Mouse (Mus musculus) heart, embryonic 16.5 days (tissue): ENCODE measurements around the gene Plk2. TPM values are rescaled to one million over a fixed set of nuclear protein-coding genes. Genes with fewer than 3 reads are reported as not detected.

Experiments used
- ATAC-seq: fragments of 200-750 bp; cut with Nextera tagmentation; replicated peaks from 2 replicates; pipeline ENCODE4 v1.8.0; 2017; ENCODE audit warnings: moderate number of reproducible peaks; ENCODE audit not compliant: insufficient read depth, low FRiP score; ENCODE audit errors: extremely low read depth
- H3K27ac ChIP-seq: fragments of 300-500 bp; sonication (generic); 2 replicates; pipeline ENCODE4 v1.5.1; 2014; ENCODE audit warnings: mild to moderate bottlenecking, low read length, control low read depth, moderate library complexity
- H3K27me3 ChIP-seq: fragments of 300-500 bp; sonication (generic); 2 replicates; pipeline ENCODE4 v1.6.1; 2014; ENCODE audit warnings: low read length, mixed read lengths; ENCODE audit not compliant: control insufficient read depth, insufficient read depth
- H3K36me3 ChIP-seq: fragments of 300-500 bp; sonication (generic); 2 replicates; pipeline ENCODE4 v1.6.1; 2014; ENCODE audit not compliant: control insufficient read depth, insufficient read depth
- H3K4me1 ChIP-seq: fragments of 300-500 bp; sonication (generic); 2 replicates; pipeline ENCODE4 v1.6.1; 2014; ENCODE audit warnings: low read length, mixed read lengths; ENCODE audit not compliant: control insufficient read depth, insufficient read depth
- H3K4me2 ChIP-seq: fragments of 300-500 bp; sonication (generic); 2 replicates; pipeline ENCODE4 v1.6.1; 2014; ENCODE audit warnings: low read depth, mild to moderate bottlenecking, control low read depth, low read length
- H3K4me3 ChIP-seq: fragments of 300-500 bp; sonication (generic); 2 replicates; pipeline ENCODE4 v1.5.1; 2014; ENCODE audit warnings: mild to moderate bottlenecking, control low read depth, low read length
- H3K9ac ChIP-seq: fragments of 300-500 bp; sonication (generic); 2 replicates; pipeline ENCODE4 v1.6.1; 2014; ENCODE audit warnings: low read length, control low read depth
- H3K9me3 ChIP-seq: fragments of 300-500 bp; sonication (generic); replicated peaks from 2 replicates; pipeline ENCODE4 v1.6.1; 2016; ENCODE audit warnings: low read length; ENCODE audit not compliant: control insufficient read depth
- WGBS: fragments of 180-500 bp; shearing (Covaris S2); extraction: QIAGEN DNeasy Blood & Tissue Kit; methylation state at CpG from one replicate; pipeline ENCODE4 v1.1.7; 2014; 5-methylcytosine and 5-hydroxymethylcytosine counted together
- polyA plus RNA-seq: library from polyadenylated mRNA; unstranded; fragments of >200 nt; fragmentation: Nextera tagmentation; extraction: Ambion mirVana; gene quantifications from 2 replicates; pipeline ENCODE4 v1.2.1, GENCODE M21; 2015

Gene Plk2
- polyA plus RNA-seq, 1 experiment from 2014 or later: 88.5 TPM

GRCm38 (mm10) chr13:110382447-110382901, 12.4 kb upstream of the Plk2 start:
- Histone ChIP-seq H3K4me1 (no peaks in the 10 kb centered on the region), H3K27ac (no peak overlapping the region), H3K36me3 (no peaks in the 10 kb centered on the region), H3K9me3 (no peaks in the 10 kb centered on the region), H3K27me3 (no peaks in the 10 kb centered on the region), H3K9ac (no peak overlapping the region), H3K4me3 (no peak overlapping the region), H3K4me2 (no peak overlapping the region)
- WGBS: 18% methylated on average over 5 of the region's 5 CpGs
- ATAC-seq: no peak

GRCm38 (mm10) chr13:110384514-110384913, 10.3 kb upstream of the Plk2 start:
- Histone ChIP-seq H3K4me1 (no peaks in the 10 kb centered on the region), H3K4me2 (no peak overlapping the region), H3K9me3 (no peaks in the 10 kb centered on the region), H3K27ac (no peak overlapping the region), H3K4me3 (no peak overlapping the region), H3K36me3 (no peaks in the 10 kb centered on the region), H3K9ac (no peak overlapping the region), H3K27me3 (no peaks in the 10 kb centered on the region)
- WGBS: 49% methylated on average over 6 of the region's 6 CpGs
- ATAC-seq: no peak

DNA sequence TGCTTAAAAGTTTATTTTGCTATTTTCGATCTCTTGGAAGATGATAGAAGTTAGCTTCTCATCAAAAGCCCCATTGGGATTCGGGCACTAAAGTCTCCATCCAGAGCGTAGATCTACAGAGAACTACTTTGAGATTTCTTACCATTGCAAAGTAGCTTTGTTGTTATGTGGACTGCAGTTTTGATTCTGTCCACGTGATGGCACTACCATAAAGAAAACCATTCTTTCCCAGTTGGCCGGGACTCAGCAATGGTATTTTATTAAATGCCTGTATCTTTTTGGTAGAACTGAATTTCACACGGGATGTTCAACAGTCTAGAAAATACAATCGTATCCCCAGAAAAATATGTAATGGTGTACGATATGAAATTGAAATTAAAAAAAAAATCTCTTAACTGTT, 2.6 kb upstream of the Plk2 start:
- no peak overlapping the region for H3K27ac ChIP-seq
- 13% methylated on average over 8 of the region's 8 CpGs for WGBS

GRCm38 (mm10) chr13:110392631-110393030, 2.2 kb upstream of the Plk2 start:
- 50% methylated on average over 3 of the region's 3 CpGs for WGBS
- H3K27ac ChIP-seq: no peak overlapping the region

More for the DNA sequence above, 2.6 kb upstream of the Plk2 start:
- no peak overlapping the region for H3K4me2 ChIP-seq
- peaks cover 4% of the 10 kb centered on the region; the same call in 1 of the 2 replicates for H3K4me1 ChIP-seq
- ATAC-seq: no peak
- H3K36me3 ChIP-seq: no peaks in the 10 kb centered on the region
- peaks cover 2% of the 10 kb centered on the region; the same call in 1 of the 2 replicates for H3K9me3 ChIP-seq
- no peaks in the 10 kb centered on the region for H3K27me3 ChIP-seq
- H3K4me3 ChIP-seq: no peak overlapping the region
- no peak overlapping the region for H3K9ac ChIP-seq

GRCm38 (mm10) chr13:110395179-110395794, 441 bp downstream of the Plk2 start:
- peak overlapping the region; percentile 89 for H3K27ac ChIP-seq
- H3K4me2 ChIP-seq: peak overlapping the region; percentile 70
- peak; percentile 16 for ATAC-seq
- peaks cover 28% of the 10 kb centered on the region for H3K36me3 ChIP-seq
- H3K4me1 ChIP-seq: peaks cover 16% of the 10 kb centered on the region
- WGBS: 1% methylated on average over 36 of the region's 41 CpGs
- H3K9me3 ChIP-seq: no peaks in the 10 kb centered on the region
- H3K4me3 ChIP-seq: peak overlapping the region; percentile 77
- H3K27me3 ChIP-seq: no peaks in the 10 kb centered on the region
- peak overlapping the region; percentile 96 for H3K9ac ChIP-seq

More at GRCm38 (mm10) chr13:110392631-110393030, 2.2 kb upstream of the Plk2 start:
- peaks cover 2% of the 10 kb centered on the region; the same call in 1 of the 2 replicates for H3K9me3 ChIP-seq
- H3K9ac ChIP-seq: no peak overlapping the region
- peaks cover 4% of the 10 kb centered on the region for H3K4me1 ChIP-seq
- no peak overlapping the region for H3K4me3 ChIP-seq
- H3K36me3 ChIP-seq: peaks cover 1% of the 10 kb centered on the region; the same call in 1 of the 2 replicates
- no peaks in the 10 kb centered on the region for H3K27me3 ChIP-seq
- no peak overlapping the region for H3K4me2 ChIP-seq
- no peak for ATAC-seq

DNA sequence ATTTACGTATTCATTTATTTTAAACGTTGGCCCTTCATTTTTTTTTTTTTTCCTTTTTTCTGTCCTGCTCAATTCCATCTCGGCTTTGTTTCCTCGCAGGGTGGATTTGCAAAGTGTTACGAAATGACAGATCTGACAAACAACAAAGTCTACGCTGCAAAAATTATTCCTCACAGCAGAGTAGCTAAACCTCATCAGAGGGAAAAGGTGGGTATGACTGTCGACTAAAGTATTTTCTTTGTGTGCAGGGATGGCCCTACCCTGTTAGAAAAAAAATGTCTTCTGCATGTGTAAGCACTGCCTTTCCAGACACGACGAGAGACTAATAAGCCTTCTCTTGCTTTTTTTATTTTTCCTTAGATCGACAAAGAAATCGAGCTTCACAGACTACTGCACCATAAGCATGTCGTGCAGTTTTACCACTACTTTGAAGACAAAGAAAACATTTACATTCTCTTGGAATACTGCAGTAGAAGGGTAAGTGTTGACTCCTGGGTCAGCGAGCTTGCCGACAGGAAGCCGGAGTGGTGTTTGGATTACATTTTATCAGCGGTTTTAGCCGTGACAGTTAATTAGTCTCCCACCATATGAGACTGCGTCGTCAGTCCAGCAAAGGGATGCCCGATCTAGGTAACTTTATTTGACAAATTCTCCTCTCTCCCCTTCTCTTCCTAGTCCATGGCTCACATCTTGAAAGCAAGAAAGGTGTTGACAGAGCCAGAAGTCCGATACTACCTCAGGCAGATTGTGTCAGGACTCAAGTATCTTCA, 1.3 kb downstream of the Plk2 start:
- no peaks in the 10 kb centered on the region for H3K27me3 ChIP-seq
- WGBS: 5% methylated on average over 21 of the region's 21 CpGs
- H3K9me3 ChIP-seq: no peaks in the 10 kb centered on the region
- peaks cover 36% of the 10 kb centered on the region for H3K36me3 ChIP-seq
- peak overlapping the region; percentile 70 for H3K4me2 ChIP-seq
- H3K4me3 ChIP-seq: peak overlapping the region; percentile 77
- H3K4me1 ChIP-seq: peaks cover 16% of the 10 kb centered on the region
- peak overlapping the region; percentile 89 for H3K27ac ChIP-seq
- H3K9ac ChIP-seq: peak overlapping the region; percentile 96
- no peak for ATAC-seq

DNA sequence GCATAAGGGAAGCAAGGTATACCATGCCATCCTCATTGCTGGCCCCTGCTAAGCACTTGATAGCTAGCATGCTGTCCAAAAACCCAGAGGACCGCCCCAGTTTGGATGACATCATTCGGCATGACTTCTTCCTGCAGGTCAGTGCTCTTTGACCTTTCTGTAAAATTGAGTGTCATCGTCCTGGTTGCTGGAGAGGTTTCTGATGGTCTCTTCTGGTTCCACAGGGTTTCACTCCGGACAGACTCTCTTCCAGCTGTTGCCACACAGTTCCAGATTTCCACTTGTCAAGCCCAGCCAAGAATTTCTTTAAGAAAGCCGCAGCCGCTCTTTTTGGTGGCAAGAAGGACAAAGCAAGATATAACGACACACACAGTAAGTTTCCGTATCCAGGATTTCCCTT, 2.9 kb downstream of the Plk2 start:
- Histone ChIP-seq H3K27ac (peak overlapping the region; percentile 69), H3K27me3 (no peaks in the 10 kb centered on the region), H3K4me2 (peak overlapping the region; percentile 70), H3K4me1 (peaks cover 16% of the 10 kb centered on the region), H3K9ac (peak overlapping the region; percentile 66), H3K4me3 (peak overlapping the region; percentile 40), H3K9me3 (no peaks in the 10 kb centered on the region), H3K36me3 (peaks cover 41% of the 10 kb centered on the region)
- ATAC-seq: no peak
- 64% methylated on average over 8 of the region's 8 CpGs for WGBS

GRCm38 (mm10) chr13:110398513-110399270, 3.8 kb downstream of the Plk2 start:
- Histone ChIP-seq H3K4me2 (peak overlapping the region; percentile 70), H3K27me3 (no peaks in the 10 kb centered on the region), H3K9ac (peak overlapping the region; percentile 66), H3K27ac (peak overlapping the region; percentile 69), H3K4me1 (peaks cover 16% of the 10 kb centered on the region), H3K36me3 (peaks cover 41% of the 10 kb centered on the region), H3K4me3 (peak overlapping the region; percentile 40), H3K9me3 (no peaks in the 10 kb centered on the region)
- no peak for ATAC-seq
- 51% methylated on average over 24 of the region's 24 CpGs for WGBS
